Mouse (Mus musculus) left cerebral cortex, postnatal 36 days (tissue): ENCODE results near the gene Slc6a19. TPM values are rescaled to one million over a fixed set of nuclear protein-coding genes. Genes with fewer than 3 reads are reported as not detected.
"Not testable (repeated sequence)": the region's sequence is repeated elsewhere in the genome, so short reads cannot be mapped to it uniquely, and the experiment has no call there.

Experiments
- DNase-seq, 2 experiments: peaks; one replicate each; pipeline ENCODE4 v3.0.0; 2021 to 2022; ENCODE audit warnings: low spot score in 2 of 2, mixed read lengths in 1 of 2
- intact Hi-C: fragments of 180-260 bp; cut with DNase I; formaldehyde crosslinking; loops from one replicate; pipeline ENCODE4 v1.15.1; 2025
- total RNA-seq, 2 experiments: library from RNA; stranded (reverse); gene quantifications; 2 replicates each; pipeline ENCODE4 v1.2.3; 2021

Slc6a19 gene
- total RNA-seq, 2 experiments from 2014 or later: 0.15 TPM; not detected in 1

DNA sequence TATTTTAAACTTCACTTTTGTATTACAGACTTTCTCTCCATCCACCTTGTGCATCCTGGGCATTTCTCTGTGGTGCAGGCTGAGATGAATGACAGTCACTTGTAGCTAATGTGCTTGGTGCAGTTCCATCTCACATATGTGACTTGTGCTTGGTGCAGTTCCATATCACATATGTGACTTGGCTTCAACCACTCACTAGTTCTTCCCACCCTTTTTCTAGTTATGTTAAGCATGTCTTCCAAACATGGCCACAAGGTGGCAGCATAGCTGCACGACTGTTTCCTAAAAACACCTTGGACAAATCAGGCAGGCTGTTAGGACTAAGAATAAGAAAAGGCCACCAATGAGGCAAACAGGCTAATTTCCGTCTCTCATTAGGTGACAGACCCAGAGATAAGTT, 13.6 kb upstream of the Slc6a19 start:
- peak; percentile 74 to 82 for DNase-seq
- intact Hi-C loops: loop anchor here (2.0 to 10.0 kb wide), 4 partner anchors 103 to 587 kb away; no protein-coding TSS in a partner anchor

GRCm38 (mm10) chr13:73714020-73714419, 9.4 kb upstream of the Slc6a19 start:
- DNase-seq: no peak
- intact Hi-C loops: loop anchor here (5.0 to 10.0 kb wide), 3 partner anchors 67 to 591 kb away; no protein-coding TSS in a partner anchor

DNA sequence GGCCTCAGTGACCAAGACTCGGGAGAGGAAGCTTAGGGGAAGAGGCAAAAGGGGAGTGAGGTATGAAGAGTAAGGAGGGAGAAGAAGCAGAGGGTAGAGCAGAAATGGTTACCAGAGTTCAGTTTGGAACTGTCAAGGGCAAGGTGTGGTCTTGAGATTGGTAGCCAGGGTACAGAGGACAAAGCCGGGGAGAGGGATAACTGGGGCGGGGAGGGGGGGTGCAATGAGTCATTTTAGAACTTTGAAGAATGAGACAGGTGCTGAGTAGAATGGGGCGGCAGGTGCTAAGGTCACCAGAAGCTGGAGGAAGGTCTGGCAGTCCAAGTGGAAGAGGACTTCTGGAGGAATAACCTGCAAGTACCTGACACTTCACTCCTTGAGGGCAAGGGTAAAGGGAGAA, 8.5 kb upstream of the Slc6a19 start:
- intact Hi-C loops: loop anchor here (5.0 to 10.0 kb wide), 3 partner anchors 66 to 592 kb away; no protein-coding TSS in a partner anchor
- no peak for DNase-seq

- DNase-seq: no peak
- intact Hi-C loops: loop anchor here (5.0 to 10.0 kb wide), 3 partner anchors 65 to 593 kb away; no protein-coding TSS in a partner anchor
Observed at GRCm38 (mm10) chr13:73712228-73712627, 7.6 kb upstream of the Slc6a19 start.

DNA sequence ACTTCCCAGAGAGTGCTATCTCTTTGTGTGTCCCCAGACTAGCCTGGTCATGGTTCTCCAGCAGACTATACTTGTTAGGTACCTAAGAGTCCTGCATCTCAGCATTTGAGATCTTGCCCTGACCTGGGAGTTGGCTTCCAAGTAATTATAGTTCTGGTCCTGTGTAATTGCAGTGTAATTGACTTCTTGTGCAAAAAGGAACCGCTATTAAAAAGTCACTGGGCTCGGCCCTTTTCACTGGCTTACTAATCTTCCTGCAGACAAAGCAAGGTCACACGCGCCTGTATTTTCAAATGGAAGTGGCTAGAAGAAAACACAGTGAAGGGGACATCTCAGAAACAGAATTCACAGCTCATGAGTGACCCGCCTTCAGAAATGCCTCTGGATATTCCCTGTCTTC, 7.1 kb upstream of the Slc6a19 start:
- DNase-seq: no peak
- intact Hi-C loops: loop anchor here (5.0 to 10.0 kb wide), 3 partner anchors 65 to 593 kb away; no protein-coding TSS in a partner anchor

- intact Hi-C loops: loop anchor here (5.0 to 10.0 kb wide), 3 partner anchors 64 to 594 kb away; no protein-coding TSS in a partner anchor
- DNase-seq: no peak
Observed at GRCm38 (mm10) chr13:73711221-73711620, 6.6 kb upstream of the Slc6a19 start.

GRCm38 (mm10) chr13:73709491-73709890, 4.8 kb upstream of the Slc6a19 start:
- intact Hi-C loops: no loop called here
- no peak for DNase-seq

GRCm38 (mm10) chr13:73703486-73703885, 1.2 kb downstream of the Slc6a19 start:
- intact Hi-C loops, DNase-seq: not testable (repeated sequence)

GRCm38 (mm10) chr13:73702776-73703175, 1.9 kb downstream of the Slc6a19 start:
- intact Hi-C loops: no loop called here
- no peak for DNase-seq

DNA sequence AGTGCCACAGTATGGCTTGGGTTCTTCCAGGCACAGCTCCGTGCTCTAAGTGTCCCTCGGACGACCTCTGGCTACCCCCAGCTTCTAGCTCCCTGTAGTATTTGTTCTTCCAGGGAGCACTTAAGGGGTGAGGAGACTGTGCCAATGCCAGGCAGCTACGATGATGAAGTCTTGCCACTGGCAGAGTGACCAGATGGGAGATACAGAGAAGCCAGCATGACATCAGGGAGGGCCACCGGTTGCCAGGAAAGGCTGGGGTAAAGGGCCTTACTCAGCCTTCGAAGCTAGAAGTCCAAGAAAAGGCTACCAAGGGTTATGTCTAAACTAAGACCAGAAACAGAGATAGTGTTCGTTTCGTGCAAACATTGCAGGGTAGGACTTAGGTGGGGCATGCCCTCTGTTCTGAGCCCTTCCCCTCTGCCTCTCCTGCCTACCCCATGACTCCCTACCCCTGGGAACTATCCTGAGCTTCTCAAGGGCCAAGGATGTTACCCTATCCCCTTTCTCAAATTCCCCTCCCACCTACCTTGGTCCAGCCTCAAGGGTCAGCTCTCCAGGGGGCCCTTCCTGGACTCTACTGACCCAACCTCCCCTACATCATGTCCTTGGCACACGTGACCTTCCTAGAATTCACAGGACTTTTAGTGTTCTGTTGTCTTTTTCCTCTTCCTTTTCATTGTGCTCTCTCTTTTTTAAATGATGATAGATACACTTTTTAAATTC, 3.3 kb downstream of the Slc6a19 start:
- DNase-seq: no peak
- intact Hi-C loops: no loop called here

DNA sequence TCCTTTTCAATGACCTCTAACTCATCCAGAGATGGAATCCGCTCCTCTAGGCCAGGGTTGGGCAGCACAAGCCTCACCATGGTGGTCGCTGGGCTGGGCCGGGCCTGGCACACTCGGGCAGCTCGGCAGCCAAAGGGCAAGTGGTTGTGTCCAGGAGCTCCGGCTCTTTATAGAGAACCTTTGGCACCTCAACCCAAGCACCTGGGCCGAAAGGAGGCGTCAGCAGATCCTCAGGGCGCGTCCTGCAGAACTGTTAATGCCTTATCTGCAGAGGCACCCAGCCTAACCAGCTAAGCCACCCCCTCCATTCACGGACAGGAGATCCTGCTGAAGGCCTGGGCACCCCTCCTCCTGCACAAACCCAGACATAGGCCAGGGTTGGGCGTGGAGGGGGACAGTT, 4.1 kb downstream of the Slc6a19 start:
- DNase-seq: no peak

DNA sequence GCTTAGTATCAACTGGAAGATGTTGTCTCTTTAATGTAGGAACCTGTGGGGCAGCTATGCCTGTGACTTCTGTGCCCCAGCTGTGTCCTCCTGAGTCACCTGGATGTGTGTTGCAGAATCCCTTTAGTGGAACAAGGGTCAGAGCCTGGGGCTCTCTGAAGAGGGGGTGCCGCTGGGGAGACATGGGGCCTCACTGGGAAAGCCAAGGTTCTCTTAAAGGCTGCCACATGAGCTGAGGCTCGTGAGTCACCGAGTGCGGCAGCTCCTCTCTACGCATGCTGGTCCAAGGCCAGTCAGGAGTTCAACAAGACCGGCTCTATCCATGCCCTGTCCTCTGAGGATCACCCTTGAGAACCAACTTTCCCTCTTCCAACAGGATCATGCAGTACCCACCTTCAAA, 5.0 kb downstream of the Slc6a19 start:
- DNase-seq: no peak
- intact Hi-C loops: loop anchor here (10.0 kb wide), 1 partner anchor 185 kb away; no protein-coding TSS in a partner anchor

More for the DNA sequence above, 4.1 kb downstream of the Slc6a19 start:
- intact Hi-C loops: no loop called here

- no peak for DNase-seq
- intact Hi-C loops: loop anchor here (10.0 kb wide), 1 partner anchor 182 kb away; no protein-coding TSS in a partner anchor
Observed at GRCm38 (mm10) chr13:73696529-73696928, 8.1 kb downstream of the Slc6a19 start.

GRCm38 (mm10) chr13:73694972-73695371, 9.7 kb downstream of the Slc6a19 start:
- no peak for DNase-seq
- intact Hi-C loops: loop anchor here (5.0 to 10.0 kb wide), 2 partner anchors 48 to 180 kb away; no protein-coding TSS in a partner anchor

GRCm38 (mm10) chr13:73693333-73693732, 11.3 kb downstream of the Slc6a19 start:
- intact Hi-C loops: loop anchor here (5.0 to 10.0 kb wide), 2 partner anchors 46 to 179 kb away; no protein-coding TSS in a partner anchor
- no peak for DNase-seq

GRCm38 (mm10) chr13:73692249-73692868, 12.3 kb downstream of the Slc6a19 start:
- intact Hi-C loops: loop anchor here (5.0 to 10.0 kb wide), 2 partner anchors 45 to 178 kb away; no protein-coding TSS in a partner anchor
- DNase-seq: peak; percentile 30 to 38

- intact Hi-C loops: no loop called here
- no peak for DNase-seq
Observed at GRCm38 (mm10) chr13:73688934-73689333, 15.7 kb downstream of the Slc6a19 start.

- no peak for DNase-seq
- intact Hi-C loops: no loop called here
Observed at GRCm38 (mm10) chr13:73687601-73688000, 17.1 kb downstream of the Slc6a19 start.

DNA sequence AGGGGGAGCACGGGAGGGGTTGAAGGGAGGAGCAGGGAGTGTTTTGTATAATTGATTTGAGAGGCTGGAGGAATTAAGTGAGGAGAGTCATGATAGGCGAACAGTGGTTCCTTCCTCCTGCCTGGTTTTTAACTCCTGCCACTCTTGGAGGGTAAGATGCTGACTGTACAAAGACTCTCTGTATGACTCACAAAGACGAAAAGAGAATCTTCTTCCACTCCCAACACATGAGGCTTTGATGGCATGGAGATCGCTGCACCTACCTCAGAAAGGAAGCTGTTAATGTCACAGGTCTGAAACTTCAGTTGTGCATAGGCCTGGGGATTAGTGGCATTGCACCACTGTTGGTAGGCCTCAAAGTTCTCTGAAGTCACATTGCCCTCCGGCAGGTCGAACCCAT, 19.2 kb downstream of the Slc6a19 start:
- intact Hi-C loops: no loop called here
- DNase-seq: no peak

- no peak for DNase-seq
- intact Hi-C loops: no loop called here
Observed at GRCm38 (mm10) chr13:73684412-73684811, 20.3 kb downstream of the Slc6a19 start.
